Mouse (Mus musculus): ENCODE data around the gene Msrb3. TPM values are rescaled to one million over a fixed set of nuclear protein-coding genes. Genes with fewer than 3 reads are reported as not detected.

The Msrb3 gene
- polyA plus RNA-seq, 1 experiment from 2014 or later = 8.2 TPM

- Histone ChIP-seq H3K9me3 (ENCODE audit: control insufficient read depth, low read length) (no peaks in the 10 kb centered on the region), H3K36me3 (ENCODE audit: control insufficient read depth, insufficient read depth, low read length) (no peaks in the 10 kb centered on the region), H3K27me3 (ENCODE audit: control insufficient read depth, insufficient read depth, low read length) (no peaks in the 10 kb centered on the region), H3K4me3 (ENCODE audit: low read depth, low read length) (no peak overlapping the region), H3K9ac (ENCODE audit: low read length) (no peak overlapping the region), H3K4me2 (ENCODE audit: low read depth, low read length, severe bottlenecking) (no peak overlapping the region), H3K4me1 (replicated peaks; ENCODE audit: control insufficient read depth, insufficient read depth, low read length) (peaks cover 7% of the 10 kb centered on the region; the same call in 1 of the 2 replicates), H3K27ac (ENCODE audit: low read depth, low read length) (no peak overlapping the region)
- 76% methylated on average over 20 of the region's 20 CpGs for WGBS
- DNase-seq (ENCODE audit: low spot score) (peak; percentile 40), ATAC-seq (replicated peaks; ENCODE audit: low FRiP score) (no peak)
Measured at GRCm38 (mm10) chr10:120876549-120877270, 22.2 kb downstream of the Msrb3 start.

GRCm38 (mm10) chr10:120875672-120876463, 23.0 kb downstream of the Msrb3 start:
- ATAC-seq (replicated peaks; ENCODE audit: low FRiP score) (peak; percentile 67), DNase-seq (ENCODE audit: low spot score) (peak; percentile 93)
- H3K27me3 ChIP-seq (ENCODE audit: control insufficient read depth, insufficient read depth, low read length) = no peaks in the 10 kb centered on the region
- no peak overlapping the region for H3K4me3 ChIP-seq (ENCODE audit: low read depth, low read length)
- peak overlapping the region; percentile 33; the same call in 1 of the 2 replicates for H3K4me2 ChIP-seq (ENCODE audit: low read depth, low read length, severe bottlenecking)
- H3K4me1 ChIP-seq (replicated peaks; ENCODE audit: control insufficient read depth, insufficient read depth, low read length) = 0 out of 2 replicates have a peak, but pooled peaks cover 4% of the 10 kb centered on the region
- no peaks in the 10 kb centered on the region for H3K36me3 ChIP-seq (ENCODE audit: control insufficient read depth, insufficient read depth, low read length)
- H3K9ac ChIP-seq (ENCODE audit: low read length) = no peak overlapping the region
- 17% methylated on average over 26 of the region's 26 CpGs for WGBS
- no peak overlapping the region for H3K27ac ChIP-seq (ENCODE audit: low read depth, low read length)
- no peaks in the 10 kb centered on the region for H3K9me3 ChIP-seq (ENCODE audit: control insufficient read depth, low read length)

GRCm38 (mm10) chr10:120874261-120874660, 24.6 kb downstream of the Msrb3 start:
- no peak overlapping the region for H3K4me3 ChIP-seq (ENCODE audit: low read depth, low read length)
- H3K27ac ChIP-seq (ENCODE audit: low read depth, low read length) = no peak overlapping the region

GRCm38 (mm10) chr10:120873646-120874201, 25.2 kb downstream of the Msrb3 start:
- DNase-seq (ENCODE audit: low spot score) (no peak), ATAC-seq (replicated peaks; ENCODE audit: low FRiP score) (no peak)
- Histone ChIP-seq H3K4me3 (ENCODE audit: low read depth, low read length) (no peak overlapping the region), H3K36me3 (ENCODE audit: control insufficient read depth, insufficient read depth, low read length) (no peaks in the 10 kb centered on the region), H3K27ac (ENCODE audit: low read depth, low read length) (no peak overlapping the region), H3K9ac (ENCODE audit: low read length) (no peak overlapping the region), H3K27me3 (ENCODE audit: control insufficient read depth, insufficient read depth, low read length) (no peaks in the 10 kb centered on the region), H3K9me3 (ENCODE audit: control insufficient read depth, low read length) (no peaks in the 10 kb centered on the region), H3K4me1 (replicated peaks; ENCODE audit: control insufficient read depth, insufficient read depth, low read length) (0 out of 2 replicates have a peak, but pooled peaks cover 4% of the 10 kb centered on the region), H3K4me2 (ENCODE audit: low read depth, low read length, severe bottlenecking) (no peak overlapping the region)
- 77% methylated on average over 8 of the region's 8 CpGs for WGBS

More at GRCm38 (mm10) chr10:120874261-120874660, 24.6 kb downstream of the Msrb3 start:
- no peak overlapping the region for H3K4me2 ChIP-seq (ENCODE audit: low read depth, low read length, severe bottlenecking)
- DNase-seq (ENCODE audit: low spot score) (no peak), ATAC-seq (replicated peaks; ENCODE audit: low FRiP score) (no peak)
- H3K9ac ChIP-seq (ENCODE audit: low read length) = no peak overlapping the region
- no peaks in the 10 kb centered on the region for H3K36me3 ChIP-seq (ENCODE audit: control insufficient read depth, insufficient read depth, low read length)
- H3K4me1 ChIP-seq (replicated peaks; ENCODE audit: control insufficient read depth, insufficient read depth, low read length) = 0 out of 2 replicates have a peak, but pooled peaks cover 4% of the 10 kb centered on the region
- H3K27me3 ChIP-seq (ENCODE audit: control insufficient read depth, insufficient read depth, low read length) = no peaks in the 10 kb centered on the region
- H3K9me3 ChIP-seq (ENCODE audit: control insufficient read depth, low read length) = no peaks in the 10 kb centered on the region
- 71% methylated on average over 12 of the region's 12 CpGs for WGBS

GRCm38 (mm10) chr10:120872483-120872862, 26.4 kb downstream of the Msrb3 start:
- 25% methylated on average over 13 of the region's 13 CpGs for WGBS
- 0 out of 2 replicates have a peak overlapping the region, but pooled peaks have one; percentile 26 for H3K4me2 ChIP-seq (ENCODE audit: low read depth, low read length, severe bottlenecking)
- 0 out of 2 replicates have a peak, but pooled peaks cover 4% of the 10 kb centered on the region for H3K4me1 ChIP-seq (replicated peaks; ENCODE audit: control insufficient read depth, insufficient read depth, low read length)
- DNase-seq (ENCODE audit: low spot score) = peak; percentile 77
- ATAC-seq (replicated peaks; ENCODE audit: low FRiP score) = peak; percentile 81
- H3K36me3 ChIP-seq (ENCODE audit: control insufficient read depth, insufficient read depth, low read length) = no peaks in the 10 kb centered on the region
- H3K9me3 ChIP-seq (ENCODE audit: control insufficient read depth, low read length) = no peaks in the 10 kb centered on the region
- no peak overlapping the region for H3K9ac ChIP-seq (ENCODE audit: low read length)
- no peak overlapping the region for H3K4me3 ChIP-seq (ENCODE audit: low read depth, low read length)
- 0 out of 2 replicates have a peak overlapping the region, but pooled peaks have one; percentile 18 for H3K27ac ChIP-seq (ENCODE audit: low read depth, low read length)
- no peaks in the 10 kb centered on the region for H3K27me3 ChIP-seq (ENCODE audit: control insufficient read depth, insufficient read depth, low read length)

GRCm38 (mm10) chr10:120871630-120872482, 27.0 kb downstream of the Msrb3 start:
- Histone ChIP-seq H3K4me2 (ENCODE audit: low read depth, low read length, severe bottlenecking) (0 out of 2 replicates have a peak overlapping the region, but pooled peaks have one; percentile 26), H3K27me3 (ENCODE audit: control insufficient read depth, insufficient read depth, low read length) (no peaks in the 10 kb centered on the region), H3K9ac (ENCODE audit: low read length) (no peak overlapping the region), H3K4me1 (replicated peaks; ENCODE audit: control insufficient read depth, insufficient read depth, low read length) (0 out of 2 replicates have a peak, but pooled peaks cover 4% of the 10 kb centered on the region), H3K9me3 (ENCODE audit: control insufficient read depth, low read length) (no peaks in the 10 kb centered on the region), H3K36me3 (ENCODE audit: control insufficient read depth, insufficient read depth, low read length) (no peaks in the 10 kb centered on the region), H3K27ac (ENCODE audit: low read depth, low read length) (0 out of 2 replicates have a peak overlapping the region, but pooled peaks have one; percentile 18), H3K4me3 (ENCODE audit: low read depth, low read length) (no peak overlapping the region)
- 76% methylated on average over 22 of the region's 22 CpGs for WGBS
- DNase-seq (ENCODE audit: low spot score) (no peak), ATAC-seq (replicated peaks; ENCODE audit: low FRiP score) (no peak)

- Histone ChIP-seq H3K4me1 (replicated peaks; ENCODE audit: control insufficient read depth, insufficient read depth, low read length) (0 out of 2 replicates have a peak, but pooled peaks cover 4% of the 10 kb centered on the region), H3K4me2 (ENCODE audit: low read depth, low read length, severe bottlenecking) (no peak overlapping the region), H3K4me3 (ENCODE audit: low read depth, low read length) (no peak overlapping the region), H3K9me3 (ENCODE audit: control insufficient read depth, low read length) (no peaks in the 10 kb centered on the region), H3K9ac (ENCODE audit: low read length) (no peak overlapping the region), H3K27me3 (ENCODE audit: control insufficient read depth, insufficient read depth, low read length) (no peaks in the 10 kb centered on the region), H3K27ac (ENCODE audit: low read depth, low read length) (no peak overlapping the region), H3K36me3 (ENCODE audit: control insufficient read depth, insufficient read depth, low read length) (no peaks in the 10 kb centered on the region)
- DNase-seq (ENCODE audit: low spot score) (no peak), ATAC-seq (replicated peaks; ENCODE audit: low FRiP score) (no peak)
- WGBS = 84% methylated on average over 14 of the region's 14 CpGs
Measured at GRCm38 (mm10) chr10:120871096-120871495, 27.8 kb downstream of the Msrb3 start.
